In the genomic region with DNA sequence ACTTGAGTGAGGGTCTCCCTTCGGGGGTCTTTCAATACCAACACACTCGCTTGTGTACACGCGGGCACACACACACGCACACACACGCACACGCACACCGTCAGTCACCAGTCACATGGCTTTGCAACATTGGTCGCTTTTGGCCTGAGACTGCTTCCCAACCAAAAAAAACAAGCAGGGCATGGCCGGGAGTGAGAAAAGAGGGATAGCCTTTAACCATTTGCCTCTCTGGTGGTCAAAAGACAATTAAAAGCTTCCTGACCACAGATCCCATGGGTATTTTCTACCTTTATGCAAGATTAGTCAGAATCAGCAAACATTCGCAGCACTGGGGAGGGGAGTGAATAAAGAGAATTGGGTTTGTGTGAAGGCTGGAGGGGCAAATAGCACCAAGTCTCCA, we compare ENCODE assay signal across 10 mouse cellular contexts. TPM values are rescaled to one million over a fixed set of nuclear protein-coding genes. Genes with fewer than 3 reads are reported as not detected.
DNase-seq lines count a peak whose midpoint lies in the region; ATAC-seq and TF ChIP-seq lines count a peak whose summit lies in the region.
"Had no signal": no experiment of that assay in that cellular context is flagged by ENCODE, and none has a peak within 500 bp of the region (broad histone marks: within the 10 kb centered on the region; RNA-seq: fewer than 3 reads in every experiment).

A gene (minus strand): TSS at position 101 of the 400 bp plus-strand sequence.

- no peaks in the 10 kb centered on the region for H3K9me3 ChIP-seq in heart, embryonic 10.5 days
- H3K9me3 ChIP-seq in liver, embryonic 12.5 days (replicated peaks) = no peaks in the 10 kb centered on the region

- peak within 1 kb of the TSS; percentile 53 for H3K4me3 ChIP-seq in heart, embryonic 10.5 days
- H3K4me3 ChIP-seq in thymus, adult 2 months (ENCODE audit: control insufficient read depth, insufficient read depth, low read length) = peak within 1 kb of the TSS; percentile 2
- H3K4me3 ChIP-seq in liver, embryonic 12.5 days = peak within 1 kb of the TSS; percentile 28

- no peaks in the 10 kb centered on the region for H3K4me1 ChIP-seq in heart, embryonic 10.5 days
- peaks cover 7% of the 10 kb centered on the region for H3K4me1 ChIP-seq in thymus, adult 2 months (replicated peaks; ENCODE audit: control insufficient read depth, insufficient read depth, low read length)
- H3K4me1 ChIP-seq in liver, embryonic 12.5 days = no peaks in the 10 kb centered on the region

- 32% methylated on average over 11 of the region's 11 CpGs for WGBS in heart, embryonic 10.5 days
- 74% methylated on average over 11 of the region's 11 CpGs for WGBS in thymus, adult 2 months
- 38% methylated on average over 11 of the region's 11 CpGs for WGBS in liver, embryonic 12.5 days (ENCODE audit: insufficient replicate concordance)

- no peaks in the 10 kb centered on the region for H3K36me3 ChIP-seq in heart, embryonic 10.5 days
- H3K36me3 ChIP-seq in thymus, adult 2 months (ENCODE audit: control insufficient read depth, insufficient read depth, low read length) = no peaks in the 10 kb centered on the region
- H3K36me3 ChIP-seq in liver, embryonic 12.5 days = no peaks in the 10 kb centered on the region

- H3K9ac ChIP-seq in liver, embryonic 12.5 days = no peak within 1 kb of the TSS

- H3K4me2 ChIP-seq in liver, embryonic 12.5 days = peak within 1 kb of the TSS; percentile 59

- DNase-seq in heart, embryonic 10.5 days (ENCODE audit: low spot score) = no peak
- no peak for DNase-seq in heart, postnatal 4 days
- DNase-seq in thymus, adult 2 months = no peak
- no peak for DNase-seq in thymus, postnatal 10 days (ENCODE audit: low spot score in 2 of 2)
- DNase-seq in testis, postnatal 10 days (ENCODE audit: low spot score) = no peak
- DNase-seq in right cerebral cortex, postnatal 10 days (ENCODE audit: low spot score in 2 of 2) = no peak
- DNase-seq: adrenal gland, postnatal 36 days; gastrocnemius, postnatal 10 days had no signal

- peaks cover 32% of the 10 kb centered on the region for H3K27me3 ChIP-seq in heart, embryonic 10.5 days (ENCODE audit: insufficient read depth, poor library complexity, severe bottlenecking)
- H3K27me3 ChIP-seq in thymus, adult 2 months (ENCODE audit: control insufficient read depth, insufficient read depth, low read length) = no peaks in the 10 kb centered on the region
- H3K27me3 ChIP-seq in liver, embryonic 12.5 days (replicated peaks) = peaks cover 33% of the 10 kb centered on the region

- no peak for TF ChIP-seq CTCF in thymus, adult 2 months (IDR thresholded peaks at IDR 0.05; ENCODE audit: borderline replicate concordance, control insufficient read depth, extremely low read depth, insufficient read depth, low read length, poor library complexity)

- ATAC-seq in liver, embryonic 12.5 days = no peak
- no peak for ATAC-seq in monocyte, adult 5-6 weeks (replicated peaks; ENCODE audit: insufficient number of reproducible peaks, low FRiP score, low TSS enrichment, poor library complexity, severe bottlenecking)

- no peak within 1 kb of the TSS for H3K27ac ChIP-seq in heart, embryonic 10.5 days
- no peak within 1 kb of the TSS for H3K27ac ChIP-seq in thymus, adult 2 months (ENCODE audit: control insufficient read depth, insufficient read depth, low read length)
- H3K27ac ChIP-seq in liver, embryonic 12.5 days = no peak within 1 kb of the TSS

- no peak for TF ChIP-seq POLR2A in thymus, adult 2 months (IDR thresholded peaks at IDR 0.05; ENCODE audit: control insufficient read depth, extremely low read depth, insufficient read depth, low read length, poor library complexity)

RNA-seq across cellular contexts. Expression of the gene that starts here (rescaled TPM):
- 0.92 and 1.4 TPM in 2 replicates for polyA plus RNA-seq in heart, embryonic 10.5 days (2016; fragmentation: Nextera tagmentation; extraction: Ambion mirVana)
- not detected for total RNA-seq in heart, postnatal 4 days (2021)
- polyA plus RNA-seq in thymus, adult 2 months (2012; rRNA removed) = 1.8 and 2.4 TPM in 2 replicates
- polyA plus RNA-seq in liver, embryonic 12.5 days (2016; fragmentation: Nextera tagmentation; extraction: Ambion mirVana) = 1.7 TPM in 2 replicates
- total RNA-seq in monocyte, adult 5-6 weeks (2017) = not detected in 3 replicates

Comparison
In these comparisons a context has a peak if more than half of its experiments do, and no peak if none do; other contexts are left out.
1. H3K4me3 ChIP-seq: peak in every context shown above with its lines; median percentile 53 in heart, embryonic 10.5 days; 28 in liver, embryonic 12.5 days; 2 in thymus, adult 2 months.